Mouse (Mus musculus): ENCODE measurements around the gene Man2a1. TPM values are rescaled to one million over a fixed set of nuclear protein-coding genes. Genes with fewer than 3 reads are reported as not detected.

Man2a1 gene
- polyA plus RNA-seq, 1 experiment = 21.3 TPM

- Histone ChIP-seq H3K4me3 (ENCODE audit: control insufficient read depth, insufficient read depth, low read length) (peak overlapping the region; percentile 97), H3K27ac (ENCODE audit: control insufficient read depth, insufficient read depth, low read length) (peak overlapping the region; percentile 66), H3K27me3 (ENCODE audit: control insufficient read depth, insufficient read depth, low read length) (no peaks in the 10 kb centered on the region), H3K36me3 (ENCODE audit: control insufficient read depth, insufficient read depth, low read length) (no peaks in the 10 kb centered on the region), H3K4me1 (replicated peaks; ENCODE audit: control insufficient read depth, insufficient read depth, low read length) (peaks cover 15% of the 10 kb centered on the region)
- under 1% methylated on average over 73 of the region's 73 CpGs for WGBS
- peak; percentile 72 for DNase-seq
- TF ChIP-seq POLR2A (IDR thresholded peaks at IDR 0.05; ENCODE audit: control insufficient read depth, extremely low read depth, insufficient read depth, low read length, poor library complexity) = no peak
Observed at GRCm38 (mm10) chr17:64601091-64601750, 685 bp downstream of the Man2a1 start.

GRCm38 (mm10) chr17:64601751-64602578 is 1.4 kb downstream of the Man2a1 start:
- 2% methylated on average over 44 of the region's 44 CpGs for WGBS
- DNase-seq = peak; percentile 74
- Histone ChIP-seq H3K27me3 (ENCODE audit: control insufficient read depth, insufficient read depth, low read length) (no peaks in the 10 kb centered on the region), H3K4me3 (ENCODE audit: control insufficient read depth, insufficient read depth, low read length) (peak overlapping the region; percentile 97), H3K4me1 (replicated peaks; ENCODE audit: control insufficient read depth, insufficient read depth, low read length) (peaks cover 15% of the 10 kb centered on the region), H3K27ac (ENCODE audit: control insufficient read depth, insufficient read depth, low read length) (peak overlapping the region; percentile 66), H3K36me3 (ENCODE audit: control insufficient read depth, insufficient read depth, low read length) (no peaks in the 10 kb centered on the region)
- TF ChIP-seq CTCF (IDR thresholded peaks at IDR 0.05; ENCODE audit: borderline replicate concordance, control insufficient read depth, extremely low read depth, insufficient read depth, low read length, poor library complexity) (no peak), POLR2A (IDR thresholded peaks at IDR 0.05; ENCODE audit: control insufficient read depth, extremely low read depth, insufficient read depth, low read length, poor library complexity) (no peak)

- TF ChIP-seq CTCF (IDR thresholded peaks at IDR 0.05; ENCODE audit: borderline replicate concordance, control insufficient read depth, extremely low read depth, insufficient read depth, low read length, poor library complexity) = no peak
- H3K27me3 ChIP-seq (ENCODE audit: control insufficient read depth, insufficient read depth, low read length) = no peaks in the 10 kb centered on the region
- no peak for DNase-seq
- no peaks in the 10 kb centered on the region for H3K36me3 ChIP-seq (ENCODE audit: control insufficient read depth, insufficient read depth, low read length)
- H3K4me1 ChIP-seq (replicated peaks; ENCODE audit: control insufficient read depth, insufficient read depth, low read length) = peaks cover 15% of the 10 kb centered on the region
- no peak overlapping the region for H3K4me3 ChIP-seq (ENCODE audit: control insufficient read depth, insufficient read depth, low read length)
- H3K27ac ChIP-seq (ENCODE audit: control insufficient read depth, insufficient read depth, low read length) = 0 out of 2 replicates have a peak overlapping the region, but pooled peaks have one; percentile 34
- WGBS = 73% methylated on average over 9 of the region's 9 CpGs
Observed at GRCm38 (mm10) chr17:64603134-64603533, 2.6 kb downstream of the Man2a1 start.

- H3K27me3 ChIP-seq (ENCODE audit: control insufficient read depth, insufficient read depth, low read length) = no peaks in the 10 kb centered on the region
- H3K27ac ChIP-seq (ENCODE audit: control insufficient read depth, insufficient read depth, low read length) = peak overlapping the region; percentile 69; the same call in 1 of the 2 replicates
- no peaks in the 10 kb centered on the region for H3K36me3 ChIP-seq (ENCODE audit: control insufficient read depth, insufficient read depth, low read length)
- no peak overlapping the region for H3K4me3 ChIP-seq (ENCODE audit: control insufficient read depth, insufficient read depth, low read length)
- TF ChIP-seq POLR2A (IDR thresholded peaks at IDR 0.05; ENCODE audit: control insufficient read depth, extremely low read depth, insufficient read depth, low read length, poor library complexity) (no peak), CTCF (IDR thresholded peaks at IDR 0.05; ENCODE audit: borderline replicate concordance, control insufficient read depth, extremely low read depth, insufficient read depth, low read length, poor library complexity) (no peak)
- peaks cover 15% of the 10 kb centered on the region for H3K4me1 ChIP-seq (replicated peaks; ENCODE audit: control insufficient read depth, insufficient read depth, low read length)
- no peak for DNase-seq
- 89% methylated on average over 5 of the region's 5 CpGs for WGBS
Observed at GRCm38 (mm10) chr17:64603534-64603933, 3.0 kb downstream of the Man2a1 start.

- TF ChIP-seq POLR2A (IDR thresholded peaks at IDR 0.05; ENCODE audit: control insufficient read depth, extremely low read depth, insufficient read depth, low read length, poor library complexity) = no peak
- no peak for TF ChIP-seq CTCF (IDR thresholded peaks at IDR 0.05; ENCODE audit: borderline replicate concordance, control insufficient read depth, extremely low read depth, insufficient read depth, low read length, poor library complexity)
- Histone ChIP-seq H3K4me1 (replicated peaks; ENCODE audit: control insufficient read depth, insufficient read depth, low read length) (peaks cover 15% of the 10 kb centered on the region), H3K27ac (ENCODE audit: control insufficient read depth, insufficient read depth, low read length) (peak overlapping the region; percentile 33; the same call in 1 of the 2 replicates), H3K27me3 (ENCODE audit: control insufficient read depth, insufficient read depth, low read length) (no peaks in the 10 kb centered on the region), H3K36me3 (ENCODE audit: control insufficient read depth, insufficient read depth, low read length) (no peaks in the 10 kb centered on the region), H3K4me3 (ENCODE audit: control insufficient read depth, insufficient read depth, low read length) (no peak overlapping the region)
- peak; percentile 56 for DNase-seq
- 42% methylated on average over 5 of the region's 5 CpGs for WGBS
Observed at GRCm38 (mm10) chr17:64604163-64604562, 3.6 kb downstream of the Man2a1 start.

GRCm38 (mm10) chr17:64608228-64608627 is 7.7 kb downstream of the Man2a1 start:
- Histone ChIP-seq H3K27me3 (ENCODE audit: control insufficient read depth, insufficient read depth, low read length) (no peaks in the 10 kb centered on the region), H3K4me1 (replicated peaks; ENCODE audit: control insufficient read depth, insufficient read depth, low read length) (peaks cover 6% of the 10 kb centered on the region), H3K36me3 (ENCODE audit: control insufficient read depth, insufficient read depth, low read length) (no peaks in the 10 kb centered on the region; the same call in 1 of the 2 replicates), H3K4me3 (ENCODE audit: control insufficient read depth, insufficient read depth, low read length) (no peak overlapping the region), H3K27ac (ENCODE audit: control insufficient read depth, insufficient read depth, low read length) (no peak overlapping the region)
- TF ChIP-seq CTCF (IDR thresholded peaks at IDR 0.05; ENCODE audit: borderline replicate concordance, control insufficient read depth, extremely low read depth, insufficient read depth, low read length, poor library complexity) (no peak), POLR2A (IDR thresholded peaks at IDR 0.05; ENCODE audit: control insufficient read depth, extremely low read depth, insufficient read depth, low read length, poor library complexity) (no peak)
- DNase-seq = no peak
- WGBS = 94% methylated on average over 6 of the region's 6 CpGs
